Mouse (Mus musculus) kidney, adult 11 months (tissue): ENCODE data around the gene Lgals9.
"Not testable (repeated sequence)": the region's sequence is repeated elsewhere in the genome, so short reads cannot be mapped to it uniquely, and the experiment has no call there.

Experiments used
- DNase-seq: peaks from one replicate; pipeline ENCODE4 v3.0.0; 2022

Gene Lgals9

GRCm38 (mm10) chr11:78984483-78985177, at the start of gene Lgals9:
Gene Lgals9, minus strand, starts transcription at chr11:78984946.
- peak; percentile 68 for DNase-seq

GRCm38 (mm10) chr11:79033636-79034035, 48.9 kb upstream of the Lgals9 start:
- DNase-seq = no peak

GRCm38 (mm10) chr11:79033021-79033420, 48.3 kb upstream of the Lgals9 start:
- DNase-seq = no peak

GRCm38 (mm10) chr11:79031452-79031746, 46.7 kb upstream of the Lgals9 start:
- no peak for DNase-seq

DNA sequence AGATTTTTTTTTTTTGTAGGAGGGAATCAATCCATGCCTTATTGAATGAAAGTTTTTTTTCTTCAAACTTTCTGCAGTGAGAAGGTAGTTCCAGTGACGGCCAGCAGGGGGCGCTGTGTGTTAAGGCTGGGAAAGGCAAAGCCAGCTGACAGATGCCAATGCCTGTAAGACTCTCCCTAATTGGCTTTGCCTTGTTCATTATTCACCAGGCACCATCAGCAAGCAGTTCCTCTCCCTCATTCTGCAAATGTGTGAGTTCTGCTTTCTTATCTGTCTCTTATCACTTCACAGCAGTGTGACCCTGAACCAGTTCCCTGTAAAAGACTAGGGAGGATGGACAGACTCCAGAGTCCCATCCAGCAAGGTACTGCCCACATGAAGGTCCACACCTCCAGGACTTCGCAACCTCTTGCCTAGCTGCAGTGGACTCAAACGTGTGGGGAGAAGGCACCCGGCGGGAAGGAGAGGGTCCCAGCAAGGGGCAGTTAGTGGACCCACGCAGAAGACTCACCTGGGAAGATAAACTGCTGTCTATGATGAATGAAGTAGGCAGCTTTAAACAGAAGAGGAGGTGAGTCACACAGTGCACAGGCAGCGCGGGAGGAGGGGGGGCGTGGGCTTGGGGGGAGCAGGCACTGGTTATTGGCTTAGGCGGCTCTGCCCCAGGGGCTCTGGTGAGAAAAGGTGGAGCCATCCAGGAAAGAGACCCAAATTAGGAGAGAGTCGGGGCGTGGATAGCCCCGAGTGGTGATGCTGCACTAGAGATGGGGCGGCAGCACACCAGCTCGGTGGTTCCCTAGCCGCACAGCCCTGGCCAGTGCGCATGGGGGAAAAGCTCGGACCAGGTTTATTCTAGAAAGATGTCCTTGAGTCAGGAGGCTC, 46.1 kb upstream of the Lgals9 start:
- DNase-seq = peak; percentile 55

- no peak for DNase-seq
Measured at GRCm38 (mm10) chr11:79023751-79024150, 39.0 kb upstream of the Lgals9 start.

DNA sequence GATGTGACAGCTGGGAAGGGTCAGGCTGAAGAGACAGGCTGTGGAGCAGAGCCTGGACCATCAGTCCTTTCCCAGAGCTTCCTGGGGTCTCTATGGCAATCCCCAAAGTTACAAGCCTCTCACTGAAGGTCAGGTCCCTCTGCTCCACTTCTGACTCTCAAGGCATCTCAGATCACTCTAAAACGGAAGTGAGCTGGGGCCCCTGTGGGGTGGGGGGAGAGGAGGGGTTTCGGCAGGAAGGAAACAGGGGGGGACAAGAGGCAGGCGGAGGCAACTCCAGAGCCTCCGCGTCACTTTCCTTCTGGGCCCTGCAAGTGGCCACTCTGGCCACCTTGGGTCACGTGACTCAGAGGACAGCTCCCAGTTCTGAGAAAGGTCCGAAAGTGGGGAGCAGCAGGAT, 38.6 kb upstream of the Lgals9 start:
- DNase-seq = peak; percentile 28

GRCm38 (mm10) chr11:79022836-79023235, 38.1 kb upstream of the Lgals9 start:
- DNase-seq = no peak

DNA sequence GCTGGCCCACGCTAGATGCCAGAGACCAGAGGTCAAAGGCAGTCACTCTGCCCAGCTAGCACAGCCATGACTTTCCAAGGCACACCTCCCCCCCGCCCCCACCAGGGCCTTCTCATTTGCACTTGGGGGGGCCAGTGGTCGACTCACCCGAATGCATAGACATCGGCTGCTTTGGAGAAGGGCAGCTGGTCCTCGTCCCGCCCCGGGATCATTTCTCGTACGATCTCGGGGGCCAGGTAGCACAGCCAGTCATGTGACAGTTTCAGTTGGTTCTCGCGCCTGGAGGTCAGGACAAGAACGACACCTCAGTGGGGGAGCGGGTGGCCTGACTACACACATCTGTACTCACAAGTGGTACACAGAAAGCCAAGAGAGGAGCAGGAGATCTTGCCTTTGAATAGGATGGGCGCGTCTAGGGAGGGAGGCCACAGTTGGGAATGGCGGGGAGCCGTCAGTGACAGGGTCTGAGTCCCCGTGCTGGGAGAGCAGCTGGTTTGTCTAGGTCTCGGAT, 35.8 kb upstream of the Lgals9 start:
- DNase-seq = no peak

- no peak for DNase-seq
Measured at GRCm38 (mm10) chr11:79019839-79020534, 35.2 kb upstream of the Lgals9 start.

DNA sequence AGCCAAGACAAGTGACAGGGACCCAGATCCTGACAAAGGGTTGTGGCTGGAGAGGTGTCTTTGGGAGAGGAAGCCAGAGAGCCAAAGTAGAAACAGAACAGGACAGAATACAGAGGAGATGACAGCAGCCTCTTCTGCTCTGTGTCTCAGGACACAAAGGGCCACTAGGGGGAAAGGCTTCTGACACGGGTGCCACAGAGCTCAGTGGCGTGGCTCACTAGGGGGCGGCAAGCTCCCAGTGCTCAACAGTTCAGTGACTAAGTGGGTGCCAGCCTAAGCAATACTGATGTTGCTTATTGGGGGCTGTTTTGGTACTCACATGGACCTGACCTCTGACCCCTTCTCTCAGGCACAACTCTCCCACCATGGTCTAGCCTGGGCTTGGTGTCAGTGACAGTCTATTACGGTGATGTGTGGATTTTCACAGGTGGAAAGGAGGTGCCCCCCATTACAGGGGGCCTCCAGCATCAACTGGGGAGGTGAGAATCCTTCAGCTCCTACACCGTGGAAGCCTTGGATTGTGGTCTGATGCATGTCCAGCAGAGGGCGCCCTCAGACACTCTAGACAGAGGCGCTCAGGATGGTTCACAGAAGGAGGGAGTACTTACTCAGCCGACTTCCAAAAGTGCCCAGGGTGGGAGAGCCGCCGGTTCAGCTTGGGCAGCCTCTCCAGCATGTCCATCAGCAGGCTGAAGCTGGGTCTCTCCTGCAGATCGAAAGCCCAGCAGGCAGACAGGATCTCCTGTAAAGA, 34.4 kb upstream of the Lgals9 start:
- DNase-seq = peak; percentile 25

DNA sequence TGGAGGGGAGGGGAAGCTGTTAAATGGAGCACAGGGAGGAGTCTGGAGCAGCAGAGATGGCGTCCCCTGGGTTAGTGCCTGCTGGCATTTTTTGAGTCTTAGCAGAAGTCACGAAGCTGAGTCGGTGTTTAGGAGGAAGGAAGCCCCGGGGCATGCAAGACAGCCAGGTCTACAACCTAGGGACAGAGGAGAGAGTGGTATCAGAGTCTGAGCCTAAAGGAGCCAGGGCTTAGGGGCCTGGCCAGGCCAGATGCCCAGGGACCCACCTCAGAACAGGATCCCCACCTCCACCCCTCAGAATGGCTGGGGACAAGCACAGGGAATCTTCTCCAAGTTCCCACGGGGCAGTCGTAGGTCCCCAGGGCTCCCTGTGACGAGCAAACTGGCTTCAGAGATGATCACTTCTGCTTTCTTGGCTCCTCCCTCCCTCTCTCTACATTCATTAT, 32.4 kb upstream of the Lgals9 start:
- no peak for DNase-seq

GRCm38 (mm10) chr11:79016236-79016635, 31.5 kb upstream of the Lgals9 start:
- DNase-seq = no peak

GRCm38 (mm10) chr11:79015660-79016215, 31.0 kb upstream of the Lgals9 start:
- no peak for DNase-seq

DNA sequence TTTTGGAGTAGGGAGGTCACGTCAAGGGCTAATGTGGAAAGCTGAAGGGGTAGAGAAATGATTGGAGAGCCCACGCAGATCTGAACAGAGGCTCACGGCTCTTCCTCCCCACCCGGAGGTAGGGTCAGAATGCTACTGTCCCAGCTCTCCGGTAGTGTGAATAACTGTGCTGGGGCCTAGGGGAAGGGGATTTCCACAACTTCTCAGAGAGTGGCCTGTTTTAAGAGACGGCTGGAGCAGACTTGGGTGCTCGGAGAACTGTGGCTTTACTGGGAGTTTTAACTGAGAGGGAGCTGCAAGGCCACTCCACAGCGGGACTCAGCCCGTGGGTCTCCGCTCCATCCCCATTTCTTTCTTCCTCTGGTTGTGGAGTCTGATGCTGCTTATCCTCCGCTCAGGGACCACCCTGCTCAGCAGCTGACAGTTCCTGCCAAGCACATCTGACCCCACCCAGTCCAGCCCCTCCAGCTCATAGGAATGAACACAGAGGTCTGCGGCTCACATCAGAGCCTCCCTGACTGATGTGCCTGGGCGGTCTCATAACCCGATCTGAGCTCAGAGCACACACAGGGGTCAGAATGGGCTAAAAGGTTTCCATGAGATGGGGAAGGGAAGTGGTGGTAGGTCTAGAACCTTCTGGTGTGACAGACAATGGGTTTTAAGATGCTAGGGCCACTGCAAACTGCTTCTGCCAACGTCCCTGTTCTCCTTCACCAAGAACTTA, 30.0 kb upstream of the Lgals9 start:
- DNase-seq = no peak

DNA sequence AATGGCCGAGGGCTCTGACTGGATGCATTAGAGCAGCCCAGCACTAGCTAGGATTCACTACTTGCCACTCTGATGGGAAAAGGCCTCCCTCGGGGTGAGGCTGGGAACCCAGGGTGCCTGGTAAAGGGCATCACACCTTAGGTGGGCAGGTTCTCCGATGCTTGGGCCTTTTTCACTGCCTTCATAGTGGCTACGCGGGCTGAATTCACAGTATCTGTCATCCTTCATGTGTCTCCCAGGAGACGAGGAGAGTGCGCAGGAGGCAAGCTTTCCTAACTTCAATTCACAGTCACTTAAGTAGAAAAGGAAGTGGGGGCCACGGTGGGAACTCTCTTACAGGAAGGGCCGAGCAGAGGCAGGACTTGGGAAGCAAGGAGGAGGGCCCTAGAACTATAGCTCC, 29.1 kb upstream of the Lgals9 start:
- DNase-seq = no peak

DNA sequence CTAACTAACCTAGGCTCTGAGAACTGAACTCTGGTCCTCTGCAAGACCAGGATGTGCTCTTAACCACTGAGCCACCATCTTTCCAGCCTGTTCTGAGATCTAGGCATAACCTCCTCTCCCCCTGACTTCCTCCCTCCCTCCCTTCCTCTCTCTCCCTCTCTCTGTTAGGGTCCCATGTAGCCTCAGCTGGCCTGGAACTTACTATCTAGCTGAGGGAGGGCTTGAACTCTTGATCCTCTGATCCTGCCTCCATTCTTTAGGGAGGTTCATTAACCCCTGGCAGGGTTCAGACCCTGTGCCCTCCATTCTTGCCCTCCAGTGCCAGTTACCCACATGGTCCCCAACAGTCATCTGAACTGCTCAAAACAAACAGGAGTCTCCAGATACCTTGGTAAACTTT, 28.3 kb upstream of the Lgals9 start:
- no peak for DNase-seq

- DNase-seq = no peak
Measured at GRCm38 (mm10) chr11:79012529-79012928, 27.8 kb upstream of the Lgals9 start.

DNA sequence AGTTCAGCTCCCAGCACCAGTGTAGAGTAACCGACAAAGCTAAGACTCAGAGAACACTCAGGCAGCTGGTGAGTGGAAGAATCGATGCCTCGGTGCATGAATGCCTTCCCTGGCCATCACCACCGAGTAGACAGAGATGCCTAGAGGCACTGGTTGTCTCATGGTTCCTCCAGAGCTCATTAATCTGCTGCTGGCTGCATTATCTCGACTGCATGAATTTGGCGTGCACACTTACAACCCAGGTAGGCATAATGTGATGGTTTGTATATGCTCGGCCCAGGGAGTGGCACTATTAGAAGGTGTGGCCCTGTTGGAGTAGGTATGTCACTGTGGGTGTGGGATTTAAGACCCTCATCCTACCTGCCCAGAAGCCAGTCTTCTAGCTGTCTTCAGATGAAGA, 24.1 kb upstream of the Lgals9 start:
- no peak for DNase-seq

GRCm38 (mm10) chr11:79008007-79008775, 23.4 kb upstream of the Lgals9 start:
- no peak for DNase-seq

GRCm38 (mm10) chr11:79007356-79007755, 22.6 kb upstream of the Lgals9 start:
- DNase-seq = not testable (repeated sequence)
